In genomic region chr3:90466311-90466766, GRCm38 (mm10) we compare ENCODE assay signal across 8 mouse cellular contexts. TPM values are rescaled to one million over a fixed set of nuclear protein-coding genes. Genes with fewer than 3 reads are reported as not detected.
DNase-seq lines count a peak whose midpoint lies in the region; ATAC-seq and TF ChIP-seq lines count a peak whose summit lies in the region.

No protein-coding gene starts in this region.

- peak in 1 of 2 experiments; percentile 37 for DNase-seq in left cerebral cortex, adult 2 months (ENCODE audit: extremely low spot score in 1 of 2, low spot score in 2 of 2)
- no peak for DNase-seq in left cerebral cortex, adult 11 months (ENCODE audit: low spot score)
- DNase-seq in cerebellum, adult 2 months: peak; percentile 64 to 67
- DNase-seq in forebrain, postnatal 0 days: peak; percentile 77
- DNase-seq in left cerebral cortex, postnatal 14 days (ENCODE audit: low spot score in 2 of 2): peak; percentile 59 to 64
- peak; percentile 52 for DNase-seq in splenic B cell, adult 2 months (ENCODE audit: low read depth, low spot score)

- H3K4me2 ChIP-seq in forebrain, postnatal 0 days (ENCODE audit: low read depth): peak overlapping the region; percentile 97
- peak overlapping the region; percentile 90 for H3K4me2 ChIP-seq in hindbrain, embryonic 12.5 days (replicated peaks)

- peaks cover 3% of the 10 kb centered on the region; the same call in 1 of the 2 replicates for H3K27me3 ChIP-seq in cerebellum, adult 2 months (ENCODE audit: control insufficient read depth, insufficient read depth, low read length)
- peaks cover 28% of the 10 kb centered on the region for H3K27me3 ChIP-seq in forebrain, postnatal 0 days (ENCODE audit: insufficient read depth, low read length)
- H3K27me3 ChIP-seq in hindbrain, embryonic 12.5 days: peaks cover 49% of the 10 kb centered on the region
- peaks cover 4% of the 10 kb centered on the region; the same call in 1 of the 2 replicates for H3K27me3 ChIP-seq in splenic B cell, adult 2 months (ENCODE audit: control insufficient read depth, insufficient read depth, low read length, poor library complexity, severe bottlenecking)

- H3K4me3 ChIP-seq in left cerebral cortex, adult 2 months: peak overlapping the region; percentile 52
- H3K4me3 ChIP-seq in cerebellum, adult 2 months (replicated peaks; ENCODE audit: insufficient read depth, low read depth, low read length): peak overlapping the region; percentile 60
- H3K4me3 ChIP-seq in forebrain, postnatal 0 days (ENCODE audit: low read depth, low read length): peak overlapping the region; percentile 48
- H3K4me3 ChIP-seq in hindbrain, embryonic 12.5 days: peak overlapping the region; percentile 48

- peak; percentile 80 for TF ChIP-seq CTCF in left cerebral cortex, adult 2 months (IDR thresholded peaks at IDR 0.05)
- peak; percentile 74 for TF ChIP-seq CTCF in cerebellum, adult 2 months (IDR thresholded peaks at IDR 0.05; ENCODE audit: borderline replicate concordance, insufficient read depth, low read depth, low read length)
- peak; percentile 83 for TF ChIP-seq CTCF in forebrain, postnatal 0 days (IDR thresholded peaks at IDR 0.05; ENCODE audit: low read depth)

- H3K9me3 ChIP-seq in forebrain, postnatal 0 days (ENCODE audit: low read length): no peaks in the 10 kb centered on the region
- no peaks in the 10 kb centered on the region for H3K9me3 ChIP-seq in hindbrain, embryonic 12.5 days (replicated peaks)

- H3K9ac ChIP-seq in forebrain, postnatal 0 days: peak overlapping the region; percentile 48
- peak overlapping the region; percentile 51 for H3K9ac ChIP-seq in hindbrain, embryonic 12.5 days

- under 1% methylated on average over 15 of the region's 15 CpGs for WGBS in cerebellum, adult 2 months
- 0% methylated on average over 15 of the region's 15 CpGs for WGBS in forebrain, postnatal 0 days
- WGBS in hindbrain, embryonic 12.5 days: under 1% methylated on average over 15 of the region's 15 CpGs

- ATAC-seq in forebrain, postnatal 0 days: peak; percentile 58; the same call in 1 of the 2 replicates
- peak; percentile 55 for ATAC-seq in hindbrain, embryonic 12.5 days (ENCODE audit: low FRiP score)
- peak; percentile 57 for ATAC-seq in megakaryocyte progenitor cell, adult 5-6 weeks (replicated peaks; ENCODE audit: poor library complexity)

- no peaks in the 10 kb centered on the region for H3K4me1 ChIP-seq in cerebellum, adult 2 months (ENCODE audit: control insufficient read depth, insufficient read depth, low read length)
- H3K4me1 ChIP-seq in forebrain, postnatal 0 days (ENCODE audit: insufficient read depth): no peaks in the 10 kb centered on the region
- H3K4me1 ChIP-seq in hindbrain, embryonic 12.5 days: peaks cover 12% of the 10 kb centered on the region

- intact Hi-C loops in left cerebral cortex, adult 2 months (cut with DNase I): loop anchor here (1.0 kb wide), 1 partner anchor 54 kb away; no protein-coding TSS in a partner anchor
- intact Hi-C loops in left cerebral cortex, postnatal 14 days (cut with DNase I): no loop called here

- H3K36me3 ChIP-seq in forebrain, postnatal 0 days (ENCODE audit: insufficient read depth): no peaks in the 10 kb centered on the region
- no peaks in the 10 kb centered on the region for H3K36me3 ChIP-seq in hindbrain, embryonic 12.5 days
- H3K36me3 ChIP-seq in splenic B cell, adult 2 months (ENCODE audit: control insufficient read depth, insufficient read depth, low read length, poor library complexity, severe bottlenecking): no peaks in the 10 kb centered on the region

- TF ChIP-seq POLR2A in cerebellum, adult 2 months (IDR thresholded peaks at IDR 0.05; ENCODE audit: borderline replicate concordance, insufficient read depth, low read length): no peak

- no peak overlapping the region for H3K27ac ChIP-seq in left cerebral cortex, adult 2 months
- no peak overlapping the region for H3K27ac ChIP-seq in cerebellum, adult 2 months (ENCODE audit: insufficient read depth, low read length)
- no peak overlapping the region for H3K27ac ChIP-seq in forebrain, postnatal 0 days (ENCODE audit: low read depth, low read length)
- H3K27ac ChIP-seq in hindbrain, embryonic 12.5 days: no peak overlapping the region

RNA-seq across cellular contexts. Expression of gene Npr1, which starts 0.7 kb away (rescaled TPM):
- total RNA-seq in left cerebral cortex, adult 2 months (2021): 1 to 10 TPM; 3.3 TPM
- polyA plus RNA-seq in cerebellum, adult 2 months (2012; rRNA removed): 16.1 TPM in 2 replicates
- 2.7 and 6.9 TPM in 2 replicates for total RNA-seq in forebrain, postnatal 0 days (2014; rRNA removed)
- polyA plus RNA-seq in forebrain, postnatal 0 days (2015; fragmentation: Nextera tagmentation; extraction: Ambion mirVana): 1.7 and 2.1 TPM in 2 replicates
- 3.8 and 4.1 TPM in 2 replicates for polyA plus RNA-seq in hindbrain, embryonic 12.5 days (2016; fragmentation: Nextera tagmentation; extraction: Ambion mirVana)
- total RNA-seq in left cerebral cortex, postnatal 14 days (2021): 1 to 10 TPM; 3.4 TPM
- not detected in 2 replicates for total RNA-seq in megakaryocyte progenitor cell, adult 5-6 weeks (2015)
- total RNA-seq in megakaryocyte progenitor cell, adult 5-6 weeks (2017): not detected in 2 replicates

RNA-seq across cellular contexts. Expression of gene Ilf2, which starts 9.6 kb away (rescaled TPM):
- total RNA-seq in left cerebral cortex, adult 2 months (2021): 10 to 100 TPM; 75.1 to 92.3 TPM
- polyA plus RNA-seq in cerebellum, adult 2 months (2012; rRNA removed): 98.7 and 107 TPM in 2 replicates
- 199 and 239 TPM in 2 replicates for total RNA-seq in forebrain, postnatal 0 days (2014; rRNA removed)
- 170 and 191 TPM in 2 replicates for polyA plus RNA-seq in forebrain, postnatal 0 days (2015; fragmentation: Nextera tagmentation; extraction: Ambion mirVana)
- 292 and 310 TPM in 2 replicates for polyA plus RNA-seq in hindbrain, embryonic 12.5 days (2016; fragmentation: Nextera tagmentation; extraction: Ambion mirVana)
- 10 to 100 TPM; 88.9 to 91.5 TPM for total RNA-seq in left cerebral cortex, postnatal 14 days (2021)
- total RNA-seq in megakaryocyte progenitor cell, adult 5-6 weeks (2015): 120 and 136 TPM in 2 replicates
- total RNA-seq in megakaryocyte progenitor cell, adult 5-6 weeks (2017): 204 and 227 TPM in 2 replicates

RNA-seq across cellular contexts. Expression of gene Snapin, which starts 24.5 kb away (rescaled TPM):
- 10 to 100 TPM; 48.8 to 50.9 TPM for total RNA-seq in left cerebral cortex, adult 2 months (2021)
- 77.6 and 82.4 TPM in 2 replicates for polyA plus RNA-seq in cerebellum, adult 2 months (2012; rRNA removed)
- total RNA-seq in forebrain, postnatal 0 days (2014; rRNA removed): 41.4 and 48.2 TPM in 2 replicates
- 79.1 and 80.4 TPM in 2 replicates for polyA plus RNA-seq in forebrain, postnatal 0 days (2015; fragmentation: Nextera tagmentation; extraction: Ambion mirVana)
- 80.6 and 89.5 TPM in 2 replicates for polyA plus RNA-seq in hindbrain, embryonic 12.5 days (2016; fragmentation: Nextera tagmentation; extraction: Ambion mirVana)
- total RNA-seq in left cerebral cortex, postnatal 14 days (2021): 10 to 100 TPM; 44.6 to 50.7 TPM
- 41.2 and 42.1 TPM in 2 replicates for total RNA-seq in megakaryocyte progenitor cell, adult 5-6 weeks (2015)
- total RNA-seq in megakaryocyte progenitor cell, adult 5-6 weeks (2017): 32.3 and 45.0 TPM in 2 replicates

RNA-seq across cellular contexts. Expression of gene Ints3, which starts 32.9 kb away (rescaled TPM):
- 10 to 100 TPM; 62.1 to 65.7 TPM for total RNA-seq in left cerebral cortex, adult 2 months (2021)
- polyA plus RNA-seq in cerebellum, adult 2 months (2012; rRNA removed): 48.5 and 51.4 TPM in 2 replicates
- total RNA-seq in forebrain, postnatal 0 days (2014; rRNA removed): 49.7 and 51.5 TPM in 2 replicates
- 16.0 and 20.6 TPM in 2 replicates for polyA plus RNA-seq in forebrain, postnatal 0 days (2015; fragmentation: Nextera tagmentation; extraction: Ambion mirVana)
- polyA plus RNA-seq in hindbrain, embryonic 12.5 days (2016; fragmentation: Nextera tagmentation; extraction: Ambion mirVana): 40.5 and 44.3 TPM in 2 replicates
- total RNA-seq in left cerebral cortex, postnatal 14 days (2021): 10 to 100 TPM; 61.4 to 65.3 TPM
- total RNA-seq in megakaryocyte progenitor cell, adult 5-6 weeks (2015): 17.5 and 20.2 TPM in 2 replicates
- 21.6 and 24.7 TPM in 2 replicates for total RNA-seq in megakaryocyte progenitor cell, adult 5-6 weeks (2017)

RNA-seq across cellular contexts. Expression of gene Chtop, which starts 43.0 kb away (rescaled TPM):
- 100 to 1,000 TPM; 164 TPM for total RNA-seq in left cerebral cortex, adult 2 months (2021)
- 148 and 151 TPM in 2 replicates for polyA plus RNA-seq in cerebellum, adult 2 months (2012; rRNA removed)
- total RNA-seq in forebrain, postnatal 0 days (2014; rRNA removed): 272 and 302 TPM in 2 replicates
- polyA plus RNA-seq in forebrain, postnatal 0 days (2015; fragmentation: Nextera tagmentation; extraction: Ambion mirVana): 179 and 186 TPM in 2 replicates
- polyA plus RNA-seq in hindbrain, embryonic 12.5 days (2016; fragmentation: Nextera tagmentation; extraction: Ambion mirVana): 203 and 218 TPM in 2 replicates
- 100 to 1,000 TPM; 180 to 184 TPM for total RNA-seq in left cerebral cortex, postnatal 14 days (2021)
- 112 and 119 TPM in 2 replicates for total RNA-seq in megakaryocyte progenitor cell, adult 5-6 weeks (2015)
- 96.0 and 114 TPM in 2 replicates for total RNA-seq in megakaryocyte progenitor cell, adult 5-6 weeks (2017)
